Mouse (Mus musculus): ENCODE data around the gene Abcg4.
A peak's percentile ranks its signal among the peaks of the same experiment; 100 is the strongest.
"Not testable (repeated sequence)": the region's sequence is repeated elsewhere in the genome, so short reads cannot be mapped to it uniquely, and the experiment has no call there.

Abcg4 gene

DNA sequence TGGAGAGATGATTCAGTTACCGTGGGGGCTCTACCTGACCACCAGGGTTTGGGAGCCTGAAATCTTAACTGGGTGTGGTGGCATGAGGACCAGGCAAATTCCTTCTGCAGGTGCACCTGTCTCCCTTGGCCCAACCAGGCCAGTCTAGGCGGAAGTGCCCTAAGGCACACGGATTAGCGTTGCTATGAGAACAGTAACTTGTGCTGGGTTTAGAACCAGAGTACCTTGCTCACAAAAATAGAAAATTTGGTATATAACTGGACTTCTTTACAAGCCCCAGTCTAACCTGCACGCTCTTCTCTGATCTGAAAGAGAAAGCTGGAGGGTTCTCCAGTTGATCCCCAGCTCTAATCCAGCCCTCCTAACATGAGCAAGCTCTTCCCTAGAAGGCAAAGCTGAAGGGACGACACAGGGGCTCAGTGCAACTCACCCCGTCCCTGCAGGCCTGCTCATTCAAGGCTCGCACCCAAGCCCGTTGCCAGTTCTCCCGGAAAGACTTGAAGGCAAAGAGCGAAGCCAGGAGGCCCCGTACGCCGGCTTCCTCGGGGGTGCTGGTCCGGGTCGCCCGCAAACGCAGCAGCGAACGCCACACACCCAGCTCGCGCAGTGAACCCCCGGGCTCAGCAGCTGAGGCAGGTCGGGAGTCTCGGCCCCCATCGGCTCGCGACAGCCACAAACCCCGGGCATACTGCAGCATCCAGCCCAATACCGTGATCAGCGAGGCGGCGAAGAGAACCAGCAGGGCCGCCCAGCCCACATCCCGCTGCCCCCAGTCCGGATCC, 30.9 kb upstream of the Abcg4 start:
- DNase-seq: peak; percentile 39

DNA sequence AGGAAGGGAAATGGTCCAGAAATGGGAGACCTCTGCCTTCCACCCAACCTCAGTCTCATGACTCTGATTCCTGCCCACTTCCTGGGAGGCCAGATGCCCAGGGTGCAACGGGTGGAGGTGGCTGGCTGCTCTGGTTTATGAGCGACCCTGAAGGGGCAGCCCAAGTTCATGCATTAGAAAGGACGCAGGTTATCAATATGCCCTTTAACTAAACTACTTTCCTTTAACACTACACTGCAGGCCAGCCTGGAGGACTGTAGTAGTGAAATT, 30.3 kb upstream of the Abcg4 start:
- DNase-seq: no peak

- DNase-seq: no peak
Measured at GRCm38 (mm10) chr9:44318076-44318825, 29.8 kb upstream of the Abcg4 start.

DNA sequence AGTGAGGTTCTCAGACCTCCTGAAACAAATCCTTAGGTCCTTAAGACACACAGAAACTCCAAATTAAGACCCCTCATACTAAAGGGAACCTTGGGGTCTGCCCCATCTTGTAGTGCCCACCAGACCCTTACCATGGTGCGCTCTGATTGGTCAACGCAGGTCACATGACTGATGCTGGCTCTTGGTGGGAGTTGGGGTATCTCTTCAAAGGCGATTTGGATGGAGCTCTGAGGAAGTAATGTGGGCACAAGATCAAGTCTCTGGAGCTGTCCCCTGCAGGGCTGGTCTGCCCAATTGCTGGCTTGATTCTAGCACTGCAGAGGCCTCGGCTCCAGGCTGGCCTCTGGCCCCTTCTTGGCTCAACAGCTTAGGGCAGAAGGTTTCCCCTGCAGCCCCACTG, 29.0 kb upstream of the Abcg4 start:
- DNase-seq: no peak

GRCm38 (mm10) chr9:44314910-44315309, 26.5 kb upstream of the Abcg4 start:
- DNase-seq: no peak

GRCm38 (mm10) chr9:44314257-44314547, 25.8 kb upstream of the Abcg4 start:
- no peak for DNase-seq

GRCm38 (mm10) chr9:44313476-44314256, 25.3 kb upstream of the Abcg4 start:
- DNase-seq: no peak

DNA sequence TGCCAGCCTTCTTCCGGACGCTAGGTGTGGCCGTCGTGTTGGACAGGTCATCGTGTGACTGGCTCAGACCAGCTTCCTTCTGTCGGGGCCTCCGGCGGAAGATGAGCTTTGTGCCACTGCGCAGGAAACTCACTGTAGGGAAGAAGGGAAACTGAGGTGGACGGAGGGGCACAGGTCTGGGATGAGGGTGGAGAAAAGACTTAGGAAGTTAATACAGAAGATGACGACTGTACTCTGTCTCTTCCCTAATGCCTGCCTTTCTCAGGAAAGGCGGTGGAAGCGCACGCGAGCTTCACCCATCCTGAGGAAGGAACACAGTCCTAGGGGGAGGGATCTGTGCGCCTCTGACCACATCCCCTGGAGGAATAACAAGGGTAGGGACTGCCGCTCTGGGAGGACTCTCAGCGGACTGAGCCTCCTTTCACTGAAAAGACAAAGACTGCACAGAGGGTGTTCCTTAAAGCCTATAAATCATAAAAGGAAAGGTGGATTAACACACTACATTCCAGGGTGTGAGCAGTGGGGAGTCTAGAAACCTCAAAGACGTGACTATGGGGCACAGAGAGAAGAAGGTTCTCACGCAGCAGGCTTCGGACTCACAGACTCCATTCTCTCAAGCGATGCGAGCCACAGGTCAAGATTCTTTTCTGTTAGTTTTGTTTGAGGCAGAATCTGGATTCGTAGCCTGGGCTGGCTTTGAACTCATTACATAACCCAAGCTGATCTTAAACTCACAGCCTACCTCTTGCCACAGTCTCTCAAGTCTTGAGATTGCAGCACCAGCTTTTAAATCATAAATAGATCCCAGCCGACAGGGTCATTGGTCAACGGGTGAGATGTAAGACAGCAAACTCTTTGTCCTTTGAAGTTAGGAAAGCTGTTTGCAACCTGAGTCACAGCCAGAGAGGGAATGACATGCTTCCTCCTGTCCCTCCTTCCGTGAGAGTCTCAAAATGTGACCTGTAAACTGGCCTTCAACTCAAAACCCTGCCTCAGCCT, 23.0 kb upstream of the Abcg4 start:
- DNase-seq: peak; percentile 68

DNA sequence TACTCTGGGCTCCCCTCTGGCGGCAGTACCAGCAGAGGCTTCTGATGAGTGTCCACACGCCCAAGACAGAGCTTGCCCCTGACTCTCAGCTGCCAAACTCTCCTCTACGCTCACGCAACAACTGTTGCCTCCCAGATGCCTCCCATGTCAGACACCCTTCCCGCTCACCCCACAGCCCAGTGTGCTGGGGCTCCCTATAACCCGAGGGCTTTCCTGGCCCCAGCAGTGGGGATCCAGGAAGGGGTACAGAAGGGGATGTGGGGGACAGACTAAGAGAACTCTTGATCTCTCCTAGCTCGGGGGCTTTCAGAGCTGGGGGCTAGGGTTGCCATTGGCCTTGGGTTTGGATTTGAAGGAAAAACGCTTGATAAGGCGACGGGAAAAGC, 22.3 kb upstream of the Abcg4 start:
- DNase-seq: no peak

DNA sequence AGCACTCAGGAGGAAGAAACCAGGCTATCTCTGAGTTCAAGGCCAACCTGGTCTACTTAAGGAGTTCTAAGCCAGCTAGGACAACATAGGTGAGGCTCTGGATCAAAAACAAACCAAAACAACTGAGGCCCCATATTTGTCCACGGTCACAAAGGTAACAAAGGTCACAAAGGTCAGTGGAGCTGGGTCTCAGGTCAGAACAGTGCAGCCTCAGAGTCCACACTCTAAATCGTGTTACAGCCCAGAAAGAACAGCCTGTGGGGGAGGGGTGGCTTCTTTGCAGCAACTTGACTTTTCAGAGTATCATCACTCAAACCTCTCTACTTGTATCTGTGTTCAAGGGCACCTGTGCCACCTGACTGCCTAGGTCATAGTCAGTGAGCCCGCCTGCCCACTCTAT, 21.3 kb upstream of the Abcg4 start:
- no peak for DNase-seq

DNA sequence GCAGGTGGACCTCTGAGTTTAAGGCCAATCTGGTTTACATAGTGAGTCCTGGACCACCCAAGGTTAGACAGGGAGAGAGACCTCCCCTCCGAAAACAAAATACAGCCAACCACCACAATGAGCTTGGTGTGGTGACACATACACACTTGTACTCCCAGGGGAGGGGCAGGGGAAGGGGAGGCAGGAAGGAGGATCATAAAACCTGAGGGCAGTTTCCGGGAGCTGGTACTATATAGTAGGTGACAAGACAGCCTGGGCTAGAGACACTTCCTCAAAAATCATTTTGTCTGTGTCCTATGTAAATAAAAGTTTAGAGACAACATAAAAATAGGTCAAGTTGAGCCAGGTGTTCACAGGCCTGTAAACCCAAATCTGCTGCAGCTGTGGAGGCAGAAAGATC, 18.8 kb upstream of the Abcg4 start:
- no peak for DNase-seq

- no peak for DNase-seq
Measured at GRCm38 (mm10) chr9:44306532-44306931, 18.1 kb upstream of the Abcg4 start.

- peak; percentile 99 for DNase-seq
Measured at GRCm38 (mm10) chr9:44305466-44306079, 17.2 kb upstream of the Abcg4 start, which contains the start of gene Hinfp. Hinfp (minus strand) TSS chr9:44305671.

- DNase-seq: not testable (repeated sequence)
Measured at GRCm38 (mm10) chr9:44300001-44300400, 11.6 kb upstream of the Abcg4 start.

DNA sequence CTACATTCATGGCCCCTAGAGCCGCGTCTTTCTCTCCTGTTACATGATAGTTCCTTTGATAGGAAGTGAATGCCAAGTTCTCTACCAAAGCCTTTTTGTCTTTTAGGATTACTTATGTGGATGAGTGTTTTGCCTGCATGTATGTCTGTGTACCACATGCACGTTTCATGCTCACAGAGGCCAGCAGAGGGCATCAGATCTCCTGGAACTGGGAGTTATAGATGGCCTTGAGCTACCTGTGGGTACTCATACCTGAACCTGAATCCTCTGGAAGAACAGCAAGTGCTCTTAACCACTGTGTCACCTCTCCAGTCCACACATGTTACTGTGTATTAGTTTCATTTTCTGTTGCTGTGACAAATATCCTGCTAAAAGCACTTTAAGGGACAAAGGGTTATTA, 4.1 kb upstream of the Abcg4 start:
- DNase-seq: peak; percentile 61

DNA sequence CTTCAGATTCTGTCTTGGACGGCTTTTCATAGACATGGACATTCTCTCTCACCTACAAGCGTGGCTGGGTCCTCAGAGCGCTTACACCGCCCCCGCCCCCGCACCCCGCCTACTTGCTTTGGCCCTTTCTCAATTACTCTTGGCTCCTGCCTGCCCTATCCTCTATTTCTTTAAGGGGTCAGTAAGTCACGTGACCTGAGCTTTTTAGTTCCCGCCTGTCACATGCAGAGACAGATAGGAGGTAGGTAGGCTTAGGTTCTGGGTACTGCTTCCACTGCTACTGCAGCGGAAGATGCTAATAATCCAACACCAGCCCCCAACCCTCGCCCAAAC, 510 bp upstream of the Abcg4 start:
- no peak for DNase-seq

DNA sequence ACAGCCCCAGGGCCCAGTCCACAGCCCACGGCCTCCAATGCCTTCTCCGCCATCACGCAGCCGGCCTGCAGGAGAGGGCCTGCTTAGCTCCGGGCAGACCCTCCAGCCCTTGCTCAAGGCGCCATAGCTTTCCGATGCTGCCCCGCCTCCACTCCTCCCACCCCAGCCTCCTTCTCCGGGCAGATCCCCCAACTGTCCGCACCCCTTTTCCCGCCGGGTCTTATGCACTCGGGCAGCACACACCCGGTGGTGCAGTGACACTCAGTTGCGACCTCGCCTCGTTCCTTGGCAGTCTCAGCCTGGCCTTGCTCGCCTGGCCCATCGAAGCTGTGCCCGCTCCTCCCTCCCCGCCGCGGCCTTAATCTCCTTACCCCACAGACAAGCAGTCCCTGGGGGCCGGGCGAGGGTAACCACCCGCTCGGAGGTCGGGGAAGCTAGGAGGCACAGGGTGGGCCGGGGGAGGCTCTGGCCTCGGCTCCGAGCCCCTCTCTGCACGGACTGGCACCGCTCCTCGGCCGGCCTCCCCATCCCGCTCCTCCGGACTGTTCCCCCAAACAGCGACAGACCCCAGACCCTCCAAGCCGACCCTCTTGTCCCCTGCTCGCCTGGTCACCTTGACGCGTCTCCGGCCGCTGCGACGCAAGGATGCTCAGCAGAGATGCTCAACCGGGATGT, 877 bp downstream of the Abcg4 start:
- peak; percentile 37 for DNase-seq

- DNase-seq: no peak
Measured at GRCm38 (mm10) chr9:44287003-44287400, 1.4 kb downstream of the Abcg4 start.

DNA sequence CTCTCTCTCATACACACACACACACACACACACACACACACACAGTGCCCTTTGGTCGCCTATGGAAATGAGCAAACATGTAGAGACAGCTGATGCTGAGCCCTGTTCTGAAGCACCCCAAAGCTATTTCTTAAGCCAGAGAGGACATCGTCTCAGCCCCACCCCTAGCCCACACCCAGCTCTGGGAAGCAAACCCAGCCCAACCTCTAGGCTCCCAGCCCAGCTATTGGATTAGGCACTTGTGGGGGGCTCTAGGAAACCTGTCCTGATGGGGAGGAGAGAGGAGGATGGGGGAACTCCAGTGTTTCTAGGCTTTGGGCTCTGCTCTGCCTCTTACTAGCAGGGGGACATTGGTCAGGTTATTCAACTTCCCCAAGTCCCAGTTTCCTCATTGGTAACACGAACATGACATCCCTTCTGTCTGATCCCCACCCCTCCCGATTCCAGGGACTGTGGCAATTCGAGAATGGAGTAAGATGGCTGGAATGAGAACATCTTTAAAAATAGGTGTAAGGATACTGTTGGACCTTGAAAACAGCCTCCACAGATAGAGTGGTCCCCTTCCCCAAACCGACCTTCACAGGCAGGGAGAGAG, 2.1 kb downstream of the Abcg4 start:
- DNase-seq: peak; percentile 19

- no peak for DNase-seq
Measured at GRCm38 (mm10) chr9:44283183-44283582, 5.2 kb downstream of the Abcg4 start.

DNA sequence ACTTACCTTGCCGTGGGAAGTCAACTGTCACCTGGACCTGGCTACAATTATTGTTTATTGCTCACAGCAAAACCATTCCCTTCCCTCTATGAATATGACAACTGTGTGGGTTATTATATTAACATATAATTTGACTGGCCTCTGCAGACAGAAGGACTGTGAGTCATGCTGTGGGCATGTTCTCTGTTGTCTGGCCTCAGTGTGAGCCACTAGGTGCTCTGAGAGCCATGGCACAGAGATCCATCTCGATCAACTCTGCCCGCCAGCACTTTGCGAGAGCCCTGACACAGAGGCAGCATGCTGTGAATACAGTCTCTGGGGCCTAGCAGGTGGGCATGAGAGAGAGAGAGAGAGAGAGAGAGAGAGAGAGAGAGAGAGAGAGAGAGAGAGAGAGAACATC, 18.4 kb downstream of the Abcg4 start:
- no peak for DNase-seq

All from lung, postnatal 10 days (tissue).